ENCODE assay signal across 13 mouse cellular contexts in the genomic region with DNA sequence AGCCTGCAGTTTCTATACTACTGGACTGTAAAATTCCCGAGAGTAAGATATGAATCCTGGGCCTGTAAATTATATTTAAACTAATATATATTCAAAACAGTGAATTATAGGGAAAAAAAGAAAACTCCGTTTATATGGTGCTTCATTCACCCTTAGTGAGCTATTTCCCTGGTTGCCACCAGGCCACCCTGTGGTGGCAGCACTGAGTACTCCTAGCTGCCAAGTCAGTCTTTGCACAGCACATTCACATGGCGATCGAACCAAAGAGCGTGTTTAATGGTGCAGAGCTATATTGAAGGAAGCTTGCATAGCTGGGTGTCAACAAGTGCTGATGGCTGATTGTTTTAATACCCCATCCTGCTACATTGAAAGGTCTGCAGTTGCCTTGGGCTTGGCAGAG. TPM values are rescaled to one million over a fixed set of nuclear protein-coding genes. Genes with fewer than 3 reads are reported as not detected.
DNase-seq lines count a peak whose midpoint lies in the region; ATAC-seq and TF ChIP-seq lines count a peak whose summit lies in the region.
"Had no signal": no experiment of that assay in that cellular context is flagged by ENCODE, and none has a peak within 500 bp of the region (broad histone marks: within the 10 kb centered on the region; RNA-seq: fewer than 3 reads in every experiment).

No protein-coding gene starts in this region.

- no peak overlapping the region for H3K4me3 ChIP-seq in bone marrow, adult 2 months (replicated peaks; ENCODE audit: control insufficient read depth, low read depth, low read length)
- H3K4me3 ChIP-seq: neural tube, embryonic 13.5 days had no signal

- H3K27ac ChIP-seq in bone marrow, adult 2 months (ENCODE audit: control insufficient read depth, insufficient read depth, low read depth, low read length, poor library complexity): no peak overlapping the region
- H3K27ac ChIP-seq: macrophage; neural tube, embryonic 13.5 days had no signal

- no peak for ATAC-seq in megakaryocyte, adult 5-6 weeks (ENCODE audit: poor library complexity, severe bottlenecking)

- TF ChIP-seq POLR2A in bone marrow, adult 2 months (IDR thresholded peaks at IDR 0.05; ENCODE audit: borderline replicate concordance, control insufficient read depth, low read depth, low read length): no peak

- peak; percentile 24 for DNase-seq in embryo, embryonic 11 days
- DNase-seq in embryo, embryonic 9.5 days (ENCODE audit: extremely low spot score): no peak
- peak; percentile 27 to 36 for DNase-seq in left cerebral cortex, postnatal 14 days (ENCODE audit: low spot score in 2 of 2)
- no peak for DNase-seq in left cerebral cortex, adult 11 months (ENCODE audit: low spot score)
- peak; percentile 60 for DNase-seq in A20 (ENCODE audit: low read depth, low spot score)
- DNase-seq in urinary bladder, adult 18-20 months (ENCODE audit: low spot score in 2 of 2): no peak
- DNase-seq: cerebellum, postnatal 36 days; kidney, adult 8-10 months had no signal

- no peaks in the 10 kb centered on the region for H3K4me1 ChIP-seq in bone marrow, adult 2 months (ENCODE audit: control insufficient read depth, insufficient read depth, low read length)

- intact Hi-C loops in left cerebral cortex, postnatal 14 days (cut with DNase I): no loop called here

- TF ChIP-seq CTCF in bone marrow, adult 2 months (IDR thresholded peaks at IDR 0.05; ENCODE audit: control insufficient read depth, insufficient read depth, low read length): peak; percentile 26; the same call in 1 of the 2 replicates

- WGBS in bone marrow, adult 2 months: 75% methylated on average over 5 of the region's 5 CpGs

RNA-seq across cellular contexts. Expression of a gene that starts 3.4 kb away (rescaled TPM):
- not detected for total RNA-seq in left cerebral cortex, postnatal 14 days (2021)
- 0.59 TPM in 1 of 2 replicates, not detected in the other for polyA plus RNA-seq in bone marrow, adult 2 months (2011; ENCODE audit: insufficient read depth, insufficient read length, low replicate concordance, missing spikeins)
- 0.73 and 1.9 TPM in 2 replicates for total RNA-seq in megakaryocyte, adult 5-6 weeks (2015)
- 0.11 and 0.89 TPM in 2 replicates for total RNA-seq in megakaryocyte, adult 5-6 weeks (2017)
- total RNA-seq: adrenal gland, adult 18-20 months had no signal
- polyA plus RNA-seq: macrophage; neural tube, embryonic 13.5 days had no signal

RNA-seq across cellular contexts. Expression of a gene that starts 5.7 kb away (rescaled TPM):
- total RNA-seq in left cerebral cortex, postnatal 14 days (2021): 1 to 10 TPM; 3.2 to 3.5 TPM
- polyA plus RNA-seq in bone marrow, adult 2 months (2011; ENCODE audit: insufficient read depth, insufficient read length, low replicate concordance, missing spikeins): not detected in 2 replicates
- total RNA-seq in megakaryocyte, adult 5-6 weeks (2015): not detected in 2 replicates
- total RNA-seq in megakaryocyte, adult 5-6 weeks (2017): not detected in 2 replicates
- polyA plus RNA-seq: macrophage had no signal

RNA-seq across cellular contexts. Expression of a gene that starts 19.5 kb away (rescaled TPM):
- total RNA-seq in left cerebral cortex, postnatal 14 days (2021): 10 to 100 TPM; 50.3 to 55.3 TPM
- 0.61 and 0.65 TPM in 2 replicates for polyA plus RNA-seq in bone marrow, adult 2 months (2011; ENCODE audit: insufficient read depth, insufficient read length, low replicate concordance, missing spikeins)
- 0.02 and 0.18 TPM in 2 replicates for total RNA-seq in megakaryocyte, adult 5-6 weeks (2015)
- 0.04 and 0.33 TPM in 2 replicates for total RNA-seq in megakaryocyte, adult 5-6 weeks (2017)

RNA-seq across cellular contexts. Expression of a gene that starts 40.4 kb away (rescaled TPM):
- 1 to 10 TPM; 5.9 to 6.7 TPM for total RNA-seq in left cerebral cortex, postnatal 14 days (2021)
- polyA plus RNA-seq in bone marrow, adult 2 months (2011; ENCODE audit: insufficient read depth, insufficient read length, low replicate concordance, missing spikeins): not detected in 2 replicates
- not detected in 2 replicates for total RNA-seq in megakaryocyte, adult 5-6 weeks (2015)
- not detected in 2 replicates for total RNA-seq in megakaryocyte, adult 5-6 weeks (2017)
- polyA plus RNA-seq: macrophage had no signal

Comparison
In these comparisons a context has a peak if more than half of its experiments do, and no peak if none do; other contexts are left out.
1. DNase-seq: peak in embryo, embryonic 11 days (single experiment), left cerebral cortex, postnatal 14 days (2 of 2) and A20 (single experiment); none in embryo, embryonic 9.5 days (single experiment), left cerebral cortex, adult 11 months (single experiment) and urinary bladder, adult 18-20 months (0 of 2).
2. RNA of a gene that starts 5.7 kb away (total RNA-seq): 3.2 to 3.5 TPM in left cerebral cortex, postnatal 14 days; not detected in megakaryocyte, adult 5-6 weeks; every median in the first group is over 4 times any median in the second.
3. RNA of a gene that starts 19.5 kb away (total RNA-seq): 50.3 to 55.3 TPM in left cerebral cortex, postnatal 14 days; 0.02 to 0.33 TPM in megakaryocyte, adult 5-6 weeks; every median in the first group is over 10 times any median in the second.